Mouse (Mus musculus) megakaryocyte, embryonic 14.5 days (primary cell): ENCODE measurements around the gene Anxa8.

ENCODE experiments used
- FLI1 ChIP-seq: IDR thresholded peaks from 2 replicates; pipeline ENCODE4 v1.6.1; 2012; ENCODE audit warnings: low read length, inconsistent platforms, mixed read lengths
- GATA1 ChIP-seq: IDR thresholded peaks from 3 replicates; pipeline ENCODE4 v1.6.1; 2012; ENCODE audit warnings: mixed read lengths, low read length, inconsistent platforms, borderline replicate concordance

- no peak for TF ChIP-seq GATA1
- no peak for TF ChIP-seq FLI1
Observed at GRCm38 (mm10) chr14:34120016-34120910, 34.5 kb downstream of the Anxa8 start.
